Mouse (Mus musculus): ENCODE data around the gene Slc38a6.

DNA sequence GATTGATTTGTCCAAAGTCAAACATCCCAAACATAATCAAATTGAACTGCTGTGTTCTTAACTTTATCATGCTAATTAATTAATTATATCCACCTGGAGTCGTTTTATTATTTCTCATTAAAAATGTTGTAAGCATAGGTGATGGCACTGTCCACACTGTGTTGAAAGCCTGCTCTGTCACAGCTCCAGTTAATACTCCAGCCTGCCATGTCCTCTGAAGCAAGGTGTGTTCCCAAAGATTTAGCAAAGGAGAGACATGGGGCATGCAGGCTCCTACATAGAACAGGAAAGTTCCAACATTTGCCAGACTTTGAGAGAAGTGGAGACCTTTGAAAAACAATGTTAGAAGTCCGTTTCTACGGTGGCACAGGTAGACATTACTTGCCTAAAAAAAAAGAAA is 77.4 kb downstream of the Slc38a6 start:
- TF ChIP-seq CHD2 (IDR thresholded peaks at IDR 0.05; ENCODE audit: low read depth, low read length) (no peak), ZC3H11A (IDR thresholded peaks at IDR 0.05; ENCODE audit: borderline replicate concordance, low read depth, low read length) (no peak), HCFC1 (IDR thresholded peaks at IDR 0.05; ENCODE audit: borderline replicate concordance, insufficient read depth, low read length) (no peak), MAFK (IDR thresholded peaks at IDR 0.05; ENCODE audit: insufficient read depth, low read depth, low read length) (no peak)

All from ES-E14 (cell line).